Mouse (Mus musculus) heart, embryonic 10.5 days (tissue): Measurements from ENCODE around the gene Smg5. TPM values are rescaled to one million over a fixed set of nuclear protein-coding genes. Genes with fewer than 3 reads are reported as not detected.
"Not testable (repeated sequence)": the region's sequence is repeated elsewhere in the genome, so short reads cannot be mapped to it uniquely, and the experiment has no call there.

Experiments
- DNase-seq: peaks from one replicate; pipeline ENCODE4 v3.0.0-alpha.2; 2017; ENCODE audit warnings: low spot score
- H3K27ac ChIP-seq: fragments of 300-500 bp; sonication (generic); 2 replicates; pipeline ENCODE4 v1.5.1; 2016; ENCODE audit warnings: mild to moderate bottlenecking
- H3K27me3 ChIP-seq: fragments of 300-500 bp; sonication (generic); 2 replicates; pipeline ENCODE4 v1.6.1; 2016; ENCODE audit warnings: mild to moderate bottlenecking; ENCODE audit not compliant: poor library complexity, insufficient read depth, severe bottlenecking
- H3K36me3 ChIP-seq: fragments of 300-500 bp; sonication (generic); 2 replicates; pipeline ENCODE4 v1.6.1; 2016; ENCODE audit warnings: mild to moderate bottlenecking, moderate library complexity
- H3K4me1 ChIP-seq: fragments of 300-500 bp; sonication (generic); 2 replicates; pipeline ENCODE4 v1.6.1; 2016; ENCODE audit warnings: mild to moderate bottlenecking
- H3K4me3 ChIP-seq: fragments of 300-500 bp; sonication (generic); 2 replicates; pipeline ENCODE4 v1.5.1; 2016; ENCODE audit warnings: mild to moderate bottlenecking, moderate library complexity
- H3K9me3 ChIP-seq: fragments of 300-500 bp; sonication (generic); 2 replicates; pipeline ENCODE4 v1.6.1; 2016; ENCODE audit warnings: mild to moderate bottlenecking, moderate library complexity
- WGBS: fragments of 180-500 bp; shearing (Covaris S2); methylation state at CpG from one replicate; pipeline ENCODE4 v1.1.7; 2016; 5-methylcytosine and 5-hydroxymethylcytosine counted together
- polyA plus RNA-seq: library from polyadenylated mRNA; unstranded; fragments of >200 nt; fragmentation: Nextera tagmentation; extraction: Ambion mirVana; gene quantifications from 2 replicates; pipeline ENCODE4 v1.2.1, GENCODE M21; 2016

Gene Smg5
- polyA plus RNA-seq, 1 experiment from 2014 or later, result 64.5 TPM

DNA sequence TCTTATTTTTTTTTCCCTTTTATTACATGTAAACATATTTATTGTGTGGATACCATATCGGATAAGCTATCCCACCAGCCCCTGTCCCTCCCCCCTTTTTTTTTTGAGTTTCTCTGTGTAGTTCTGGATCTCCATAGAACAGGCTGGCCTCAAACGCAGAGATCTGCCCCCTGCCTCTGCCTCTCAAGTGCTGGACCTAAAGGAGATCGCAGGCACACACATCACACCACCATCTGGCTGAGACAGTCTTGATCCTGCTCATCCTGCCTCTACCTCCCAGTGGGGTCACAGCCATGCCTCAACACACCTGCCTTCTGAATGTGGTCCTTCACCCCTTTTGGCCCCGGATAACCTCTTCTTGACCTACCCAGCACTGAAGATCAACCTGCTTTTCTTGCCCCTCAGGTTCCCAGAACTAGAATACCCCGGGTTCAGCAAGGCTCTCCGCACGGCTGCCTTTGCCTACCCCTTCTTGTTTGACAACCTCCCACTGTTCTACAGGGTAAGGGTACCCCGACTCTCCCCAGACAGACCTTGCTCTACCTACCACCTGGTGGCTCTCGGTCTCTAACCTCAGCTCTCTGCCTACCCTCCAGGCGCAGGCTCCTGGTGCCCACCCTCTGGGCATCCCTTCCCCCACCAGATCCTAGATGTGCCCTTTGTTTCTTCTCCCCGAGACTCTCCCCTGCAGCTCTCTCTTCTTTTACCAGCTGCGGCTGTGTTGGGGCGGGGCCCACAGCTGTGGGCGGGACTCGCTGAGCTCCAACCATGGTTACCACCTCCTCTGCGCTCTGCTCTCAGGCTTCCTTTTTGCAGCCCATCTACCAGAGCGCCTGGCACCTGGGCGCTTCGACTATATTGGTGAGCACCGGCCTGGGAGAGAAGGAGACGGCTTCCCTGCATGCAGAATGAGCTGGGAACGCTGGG lies 45.6 kb downstream of the Smg5 start:
- H3K9me3 ChIP-seq, H3K36me3 ChIP-seq, H3K27ac ChIP-seq, H3K27me3 ChIP-seq, H3K4me1 ChIP-seq: not testable (repeated sequence)
- WGBS, result 10% methylated on average over 19 of the region's 22 CpGs
- peak; percentile 68 for DNase-seq
- H3K4me3 ChIP-seq, result peak overlapping the region; percentile 36

GRCm38 (mm10) chr3:88382383-88382782 lies 46.3 kb downstream of the Smg5 start:
- 37% methylated on average over 3 of the region's 7 CpGs for WGBS
- H3K36me3 ChIP-seq, H3K27ac ChIP-seq, DNase-seq, H3K4me3 ChIP-seq, H3K4me1 ChIP-seq, H3K27me3 ChIP-seq, H3K9me3 ChIP-seq: not testable (repeated sequence)

- Histone ChIP-seq H3K36me3 (0 out of 2 replicates have a peak, but pooled peaks cover 2% of the 10 kb centered on the region), H3K27me3 (no peaks in the 10 kb centered on the region), H3K9me3 (no peaks in the 10 kb centered on the region), H3K4me3 (no peak within 1 kb of the TSS), H3K4me1 (peaks cover 6% of the 10 kb centered on the region), H3K27ac (no peak within 1 kb of the TSS)
- peak; percentile 72 for DNase-seq
- 75% methylated on average over 5 of the region's 5 CpGs for WGBS
Measured at GRCm38 (mm10) chr3:88384364-88384763, 48.3 kb downstream of the Smg5 start, which contains the start of gene Bglap. TSS of gene Bglap (minus strand) at chr3:88384464.

DNA sequence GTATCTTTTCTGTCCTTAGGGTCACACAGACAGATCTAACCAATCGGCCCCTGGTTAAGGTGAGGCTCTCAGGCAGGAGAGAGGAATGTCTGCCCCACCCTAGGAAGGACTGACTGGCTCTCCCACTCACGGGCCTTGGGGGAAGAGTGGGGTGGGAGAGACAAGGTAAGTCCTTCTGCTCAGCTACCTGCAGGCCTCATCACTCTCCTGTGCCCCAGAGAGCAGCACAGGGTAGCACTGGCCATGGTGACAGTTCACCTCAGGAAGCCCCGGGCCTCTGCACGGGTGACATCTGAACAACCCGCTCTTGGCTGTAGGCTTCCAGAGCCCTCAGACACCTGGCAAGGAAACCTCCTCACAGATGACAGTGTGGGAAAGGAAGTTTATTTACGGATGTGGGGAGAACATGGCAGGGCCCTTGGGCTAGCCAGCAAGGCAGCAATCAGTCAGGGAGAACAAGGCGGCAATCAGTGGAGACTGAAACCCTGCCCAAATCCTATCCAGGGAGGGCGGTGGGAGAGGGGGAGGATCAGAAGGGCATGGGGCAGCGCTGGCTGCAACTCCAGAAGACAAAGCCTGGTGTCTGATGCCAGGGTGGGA lies 57.8 kb downstream of the Smg5 start:
- H3K4me3 ChIP-seq, result no peak overlapping the region
- no peak overlapping the region for H3K27ac ChIP-seq
- H3K27me3 ChIP-seq, result no peaks in the 10 kb centered on the region
- peaks cover 5% of the 10 kb centered on the region for H3K4me1 ChIP-seq
- H3K36me3 ChIP-seq, result peaks cover 75% of the 10 kb centered on the region
- 93% methylated on average over 9 of the region's 9 CpGs for WGBS
- no peaks in the 10 kb centered on the region for H3K9me3 ChIP-seq
- peak; percentile 73 for DNase-seq

GRCm38 (mm10) chr3:88395288-88395687 lies 59.2 kb downstream of the Smg5 start:
- H3K9me3 ChIP-seq, result no peaks in the 10 kb centered on the region
- H3K4me1 ChIP-seq, result peaks cover 5% of the 10 kb centered on the region
- H3K27ac ChIP-seq, result no peak overlapping the region
- no peak overlapping the region for H3K4me3 ChIP-seq
- no peaks in the 10 kb centered on the region for H3K27me3 ChIP-seq
- peak; percentile 68 for DNase-seq
- WGBS, result 95% methylated on average over 6 of the region's 6 CpGs
- peaks cover 82% of the 10 kb centered on the region for H3K36me3 ChIP-seq

GRCm38 (mm10) chr3:88395742-88396141 lies 59.7 kb downstream of the Smg5 start:
- Histone ChIP-seq H3K36me3 (peaks cover 80% of the 10 kb centered on the region), H3K4me1 (peaks cover 5% of the 10 kb centered on the region)

GRCm38 (mm10) chr3:88398666-88399065 lies 62.6 kb downstream of the Smg5 start:
- DNase-seq, result no peak
- 91% methylated on average over 2 of the region's 2 CpGs for WGBS
- H3K36me3 ChIP-seq, result peaks cover 81% of the 10 kb centered on the region
- no peaks in the 10 kb centered on the region for H3K27me3 ChIP-seq
- peaks cover 5% of the 10 kb centered on the region; the same call in 1 of the 2 replicates for H3K4me1 ChIP-seq
- H3K27ac ChIP-seq, result no peak overlapping the region
- H3K9me3 ChIP-seq, result no peaks in the 10 kb centered on the region
- H3K4me3 ChIP-seq, result no peak overlapping the region

More at GRCm38 (mm10) chr3:88395742-88396141, 59.7 kb downstream of the Smg5 start:
- WGBS, result 82% methylated on average over 8 of the region's 8 CpGs
- no peaks in the 10 kb centered on the region for H3K27me3 ChIP-seq
- H3K27ac ChIP-seq, result no peak overlapping the region
- DNase-seq, result peak; percentile 68
- no peaks in the 10 kb centered on the region for H3K9me3 ChIP-seq
- no peak overlapping the region for H3K4me3 ChIP-seq

GRCm38 (mm10) chr3:88403522-88404230 lies 67.6 kb downstream of the Smg5 start:
- DNase-seq, result peak; percentile 66
- 93% methylated on average over 10 of the region's 10 CpGs for WGBS
- H3K4me1 ChIP-seq, result peaks cover 19% of the 10 kb centered on the region
- H3K9me3 ChIP-seq, result no peaks in the 10 kb centered on the region
- H3K36me3 ChIP-seq, result peaks cover 42% of the 10 kb centered on the region
- H3K4me3 ChIP-seq, result no peak overlapping the region
- H3K27ac ChIP-seq, result no peak overlapping the region
- no peaks in the 10 kb centered on the region for H3K27me3 ChIP-seq

DNA sequence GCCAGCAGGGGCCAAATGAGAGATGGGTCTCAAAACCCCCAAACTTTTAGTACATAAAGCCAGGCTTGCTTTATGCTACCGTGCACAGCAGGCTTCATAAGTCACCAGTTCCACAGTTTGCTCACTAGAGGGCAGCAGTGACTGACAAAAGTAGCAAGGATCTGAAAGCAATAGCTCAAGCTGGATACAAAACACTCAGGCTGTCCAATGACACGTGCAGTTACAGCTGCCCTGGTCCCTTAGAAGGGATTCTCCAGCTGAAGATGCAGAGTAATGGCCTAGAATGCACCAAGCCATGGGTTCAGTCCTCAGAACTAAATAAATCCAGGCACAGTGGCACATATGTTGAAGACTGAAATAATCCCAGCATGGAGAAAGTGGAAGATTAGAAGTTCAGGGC lies 71.0 kb downstream of the Smg5 start:
- Histone ChIP-seq H3K4me3 (no peak overlapping the region), H3K4me1 (peaks cover 40% of the 10 kb centered on the region), H3K36me3 (peaks cover 29% of the 10 kb centered on the region), H3K27me3 (no peaks in the 10 kb centered on the region), H3K27ac (no peak overlapping the region), H3K9me3 (no peaks in the 10 kb centered on the region)
- DNase-seq, result peak; percentile 90
- WGBS, result 2% methylated on average over 2 of the region's 2 CpGs

- H3K4me1 ChIP-seq, result peaks cover 42% of the 10 kb centered on the region
- H3K27me3 ChIP-seq, result no peaks in the 10 kb centered on the region
- whole genome bisulfite sequencing, result 58% methylated on average over 7 of the region's 7 CpGs
- H3K9me3 ChIP-seq, result no peaks in the 10 kb centered on the region
- peak; percentile 71 for DNase-seq
- H3K4me3 ChIP-seq, result no peak overlapping the region
- peaks cover 29% of the 10 kb centered on the region for H3K36me3 ChIP-seq
- H3K27ac ChIP-seq, result no peak overlapping the region
Measured at GRCm38 (mm10) chr3:88407529-88407928, 71.5 kb downstream of the Smg5 start.

GRCm38 (mm10) chr3:88408953-88409352 lies 72.9 kb downstream of the Smg5 start:
- Histone ChIP-seq H3K36me3 (peaks cover 34% of the 10 kb centered on the region), H3K27me3 (no peaks in the 10 kb centered on the region), H3K27ac (peak overlapping the region; percentile 97), H3K4me1 (peaks cover 42% of the 10 kb centered on the region), H3K4me3 (peak overlapping the region; percentile 71), H3K9me3 (no peaks in the 10 kb centered on the region)
- no peak for DNase-seq
- 72% methylated on average over 5 of the region's 5 CpGs for WGBS

GRCm38 (mm10) chr3:88409741-88410644 lies 73.9 kb downstream of the Smg5 start, which contains the start of gene Pmf1:
TSS of gene Pmf1 (minus strand) at chr3:88410331.
- H3K4me3 ChIP-seq, result peak within 1 kb of the TSS; percentile 71
- WGBS, result under 1% methylated on average over 54 of the region's 54 CpGs
- peaks cover 37% of the 10 kb centered on the region for H3K36me3 ChIP-seq
- H3K27me3 ChIP-seq, result no peaks in the 10 kb centered on the region
- H3K27ac ChIP-seq, result peak within 1 kb of the TSS; percentile 97
- DNase-seq, result peak; percentile 97
- H3K4me1 ChIP-seq, result peaks cover 42% of the 10 kb centered on the region
- no peaks in the 10 kb centered on the region for H3K9me3 ChIP-seq
